Mouse (Mus musculus): Measurements from ENCODE around the gene Aplp1.

DNA sequence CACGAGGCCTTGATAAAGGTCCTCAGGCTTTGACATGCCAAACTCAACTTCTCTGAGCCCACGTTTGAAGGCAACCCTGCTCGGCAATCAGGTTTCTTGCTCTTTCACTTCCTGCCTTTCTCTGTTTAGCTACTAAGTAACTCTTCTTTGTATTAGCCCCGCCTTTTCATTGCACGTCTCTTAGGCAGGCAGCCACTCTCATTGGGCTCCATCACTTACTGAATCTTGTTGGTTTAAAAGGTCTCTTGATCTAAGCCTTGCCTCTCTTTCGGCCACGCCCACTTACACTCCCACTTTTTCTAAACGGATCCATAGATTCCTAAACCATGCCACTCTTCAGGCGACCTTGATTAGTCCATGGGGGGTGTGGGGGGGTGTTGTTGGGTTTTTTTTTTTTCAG lies 1.6 kb downstream of the Aplp1 start:
- TF ChIP-seq CTCF (IDR thresholded peaks at IDR 0.05; ENCODE audit: low read depth, low read length): no peak
- TF ChIP-seq POLR2A (IDR thresholded peaks at IDR 0.05; ENCODE audit: borderline replicate concordance, low read depth, low read length): no peak
